Mouse (Mus musculus) natural killer cell, adult 2 months (primary cell): ENCODE results near the gene Pcca.

Source experiments
- DNase-seq, 2 experiments: peaks; one replicate each; pipeline ENCODE4 v3.0.0; 2022; ENCODE audit warnings: low spot score in 2 of 2

Gene Pcca

GRCm38 (mm10) chr14:122747860-122748842 lies 214.0 kb downstream of the Pcca start:
- DNase-seq: no peak

- DNase-seq: no peak
These were observed 217.4 kb downstream of the Pcca start for GRCm38 (mm10) chr14:122751552-122751951.

- no peak for DNase-seq
These were observed 219.2 kb downstream of the Pcca start for GRCm38 (mm10) chr14:122753278-122753677.

- DNase-seq: no peak
These were observed 220.2 kb downstream of the Pcca start for GRCm38 (mm10) chr14:122754311-122754710.

- DNase-seq: no peak
These were observed 221.4 kb downstream of the Pcca start for GRCm38 (mm10) chr14:122755559-122755958.

- no peak for DNase-seq
These were observed 222.5 kb downstream of the Pcca start for GRCm38 (mm10) chr14:122756671-122757070.

GRCm38 (mm10) chr14:122759890-122760289 lies 225.8 kb downstream of the Pcca start:
- no peak for DNase-seq

- DNase-seq: no peak
These were observed 226.7 kb downstream of the Pcca start for GRCm38 (mm10) chr14:122760803-122761202.

- DNase-seq: no peak
These were observed 228.5 kb downstream of the Pcca start for GRCm38 (mm10) chr14:122762603-122763002.

GRCm38 (mm10) chr14:122765951-122766350 lies 231.8 kb downstream of the Pcca start:
- DNase-seq: no peak

GRCm38 (mm10) chr14:122766448-122766847 lies 232.3 kb downstream of the Pcca start:
- no peak for DNase-seq

GRCm38 (mm10) chr14:122784701-122785100 lies 250.6 kb downstream of the Pcca start:
- no peak for DNase-seq

GRCm38 (mm10) chr14:122788199-122788598 lies 254.1 kb downstream of the Pcca start:
- peak in 1 of 2 experiments; percentile 2 for DNase-seq

- DNase-seq: no peak
These were observed 256.0 kb downstream of the Pcca start for GRCm38 (mm10) chr14:122790111-122790510.

GRCm38 (mm10) chr14:122793368-122793767 lies 259.2 kb downstream of the Pcca start:
- no peak for DNase-seq

GRCm38 (mm10) chr14:122800296-122800695 lies 266.2 kb downstream of the Pcca start:
- no peak for DNase-seq

GRCm38 (mm10) chr14:122821002-122821401 lies 286.9 kb downstream of the Pcca start:
- no peak for DNase-seq

- no peak for DNase-seq
These were observed 289.7 kb downstream of the Pcca start for GRCm38 (mm10) chr14:122823791-122824190.

GRCm38 (mm10) chr14:122825464-122825863 lies 291.3 kb downstream of the Pcca start:
- DNase-seq: no peak

GRCm38 (mm10) chr14:122830433-122830832 lies 296.3 kb downstream of the Pcca start:
- no peak for DNase-seq

- DNase-seq: no peak
These were observed 299.5 kb downstream of the Pcca start for GRCm38 (mm10) chr14:122833666-122834065.

GRCm38 (mm10) chr14:122834753-122835152 lies 300.6 kb downstream of the Pcca start:
- no peak for DNase-seq

GRCm38 (mm10) chr14:122835487-122836190 lies 301.5 kb downstream of the Pcca start:
- no peak for DNase-seq
